Mouse (Mus musculus) forelimb bud, embryonic 11.5 days (tissue): ENCODE data around the gene Dnah2.
A peak's percentile ranks its signal among the peaks of the same experiment; 100 is the strongest.
"Not testable (repeated sequence)": the region's sequence is repeated elsewhere in the genome, so short reads cannot be mapped to it uniquely, and the experiment has no call there.

ENCODE experiments used
- DNase-seq: peaks from one replicate; pipeline ENCODE4 v3.0.0-alpha.2; 2012; ENCODE audit warnings: low read depth, low spot score

Dnah2 gene

DNA sequence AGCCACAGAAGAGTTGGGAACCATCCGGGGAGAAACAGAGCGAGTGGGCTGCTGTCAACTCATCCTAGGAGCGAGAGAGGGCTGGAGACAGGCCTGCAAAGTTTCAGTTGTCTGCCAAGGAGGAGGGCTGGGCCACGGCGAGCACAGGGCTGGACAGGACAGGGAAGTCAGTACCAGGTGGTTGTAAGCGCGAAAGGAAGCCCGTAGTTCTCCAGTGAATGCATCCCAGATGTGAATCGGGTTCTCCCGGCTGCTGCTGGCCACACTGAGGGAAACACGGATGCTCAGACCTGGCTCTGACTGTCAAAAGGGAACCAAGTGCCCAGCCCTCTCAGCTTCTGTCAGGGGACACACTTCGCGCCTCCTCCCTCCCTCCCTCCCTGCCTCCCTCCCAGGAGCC lies 14.5 kb upstream of the Dnah2 start:
- no peak for DNase-seq

DNA sequence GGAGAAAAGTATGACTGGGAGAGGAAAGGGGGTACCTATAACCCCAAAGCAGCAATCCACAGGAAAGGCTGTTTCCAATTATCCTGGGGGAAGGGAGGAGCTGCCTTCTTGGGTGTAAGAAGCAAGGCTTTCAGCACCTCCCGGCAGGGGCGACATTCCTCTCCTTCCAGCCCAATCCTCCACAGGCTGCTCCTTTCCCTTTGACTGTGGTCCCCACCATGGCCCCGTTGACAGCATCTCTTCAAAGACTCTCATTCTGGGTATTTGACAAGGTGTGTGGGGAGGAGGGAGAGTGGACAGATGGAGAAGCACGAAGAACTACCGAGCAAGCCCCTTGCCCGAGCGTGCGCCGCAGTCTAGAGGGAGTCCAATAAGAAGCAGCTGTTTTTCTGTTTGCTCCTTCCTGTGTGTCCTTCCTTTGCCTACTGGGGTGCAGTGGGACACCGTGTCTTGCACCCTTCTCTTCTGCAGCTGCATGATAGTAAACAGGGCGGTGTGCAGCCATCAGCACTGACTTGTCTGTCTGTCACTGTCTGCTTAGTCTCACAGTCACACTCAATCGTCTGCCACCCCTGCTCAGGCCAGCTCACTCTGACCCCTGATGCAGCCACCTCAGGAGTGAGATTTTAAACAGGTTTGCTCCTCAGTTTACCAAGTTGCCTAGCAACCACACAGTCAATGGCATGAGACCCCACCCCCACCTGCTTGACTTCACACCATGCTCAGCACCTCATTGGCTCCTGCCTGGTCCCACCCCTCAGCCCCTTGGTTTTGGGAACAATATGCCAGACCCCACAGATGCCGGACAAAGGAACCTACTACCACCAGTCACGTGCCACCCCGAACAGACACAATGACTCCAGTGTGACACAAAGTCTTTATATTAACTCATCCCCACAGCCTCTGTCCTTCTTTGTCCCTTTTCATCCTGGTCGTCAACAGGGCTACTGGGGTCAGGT lies 12.3 kb upstream of the Dnah2 start:
- DNase-seq, result peak; percentile 89

DNA sequence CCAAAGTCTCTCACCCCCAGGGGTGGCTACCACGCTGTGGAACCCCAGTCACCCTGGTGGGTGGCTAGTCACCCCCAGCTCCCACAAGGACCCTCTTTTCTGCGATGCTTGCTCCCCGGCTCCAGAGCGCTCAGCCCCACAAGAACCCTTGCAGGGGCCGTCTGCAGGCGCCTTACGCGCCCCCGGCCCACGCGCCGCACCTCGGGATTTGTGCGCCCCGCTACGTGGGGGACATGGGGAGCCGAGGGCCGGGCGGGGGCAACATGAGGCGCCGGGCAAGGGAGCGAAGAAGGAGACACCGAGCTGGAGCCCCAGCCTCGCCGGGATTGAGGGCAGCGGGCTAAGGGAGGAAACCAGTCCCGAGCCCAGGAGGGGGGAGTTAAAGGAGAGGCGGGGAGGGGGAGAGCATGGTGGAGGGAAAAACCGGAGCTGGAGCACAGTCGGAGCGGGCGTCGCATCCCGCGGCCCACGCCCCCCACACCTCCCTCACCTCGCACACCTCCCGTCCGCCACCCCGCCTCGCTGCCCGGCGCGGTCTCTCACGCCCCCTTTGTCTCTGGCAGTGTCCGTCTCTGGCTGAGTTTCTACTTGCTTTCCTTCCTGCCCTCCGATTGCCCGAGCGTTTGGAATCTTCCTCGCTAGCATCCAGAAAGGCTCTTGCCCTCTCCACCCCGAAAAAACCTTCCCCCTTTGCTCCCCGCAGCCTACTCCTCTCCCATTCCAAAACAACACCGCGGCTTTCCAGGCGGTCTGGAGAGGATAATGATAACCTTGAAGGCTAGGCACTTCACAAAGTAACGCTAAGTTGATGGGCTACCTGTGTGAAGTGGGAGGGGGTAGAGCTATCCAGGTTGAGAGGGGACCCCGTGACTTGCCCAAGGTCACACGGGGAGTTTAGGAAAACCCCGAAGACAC lies 11.2 kb upstream of the Dnah2 start, which contains the start of gene Efnb3:
Gene Efnb3 (minus strand): TSS at position 355 of the 915 bp plus-strand sequence.
- DNase-seq, result peak; percentile 82

DNA sequence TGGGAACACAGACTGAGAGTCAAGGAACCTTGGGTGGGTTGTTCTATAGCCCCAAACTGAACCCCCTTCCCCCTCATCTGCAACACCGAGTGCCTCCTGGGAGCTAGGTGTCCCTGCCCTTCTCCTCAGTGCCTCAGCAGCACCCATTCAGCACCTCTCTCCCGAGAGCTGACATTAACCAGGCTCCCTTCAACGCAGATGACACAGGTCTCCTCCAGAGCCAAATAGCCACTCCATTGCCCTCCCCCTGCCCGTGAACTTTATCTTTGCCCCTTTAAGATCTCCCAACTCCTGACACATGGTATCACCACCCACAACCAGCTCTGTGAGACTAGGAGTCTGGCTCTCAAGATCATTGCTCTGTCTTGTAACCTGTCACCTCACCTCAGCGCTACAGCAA lies 10.3 kb upstream of the Dnah2 start:
- no peak for DNase-seq

DNA sequence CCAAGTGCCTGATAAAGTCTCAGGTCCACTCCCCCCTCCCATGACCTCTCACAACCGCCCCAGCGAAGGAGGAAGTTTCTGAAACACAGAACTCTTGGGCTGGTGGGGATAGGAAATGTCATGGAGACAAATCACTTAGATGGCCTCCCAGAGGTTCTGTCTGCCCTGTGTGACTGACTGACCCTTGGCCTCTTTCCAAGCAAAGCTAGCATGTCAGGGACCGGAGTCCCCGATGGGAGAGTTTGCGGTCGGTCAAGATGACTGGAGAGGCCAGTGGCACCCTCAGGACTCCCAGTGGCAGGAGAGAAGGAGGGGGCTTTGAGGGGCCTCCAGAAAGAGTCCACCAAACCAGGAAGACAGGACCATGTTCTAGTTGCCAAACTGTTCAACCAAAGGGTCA lies 9.8 kb upstream of the Dnah2 start:
- no peak for DNase-seq

DNA sequence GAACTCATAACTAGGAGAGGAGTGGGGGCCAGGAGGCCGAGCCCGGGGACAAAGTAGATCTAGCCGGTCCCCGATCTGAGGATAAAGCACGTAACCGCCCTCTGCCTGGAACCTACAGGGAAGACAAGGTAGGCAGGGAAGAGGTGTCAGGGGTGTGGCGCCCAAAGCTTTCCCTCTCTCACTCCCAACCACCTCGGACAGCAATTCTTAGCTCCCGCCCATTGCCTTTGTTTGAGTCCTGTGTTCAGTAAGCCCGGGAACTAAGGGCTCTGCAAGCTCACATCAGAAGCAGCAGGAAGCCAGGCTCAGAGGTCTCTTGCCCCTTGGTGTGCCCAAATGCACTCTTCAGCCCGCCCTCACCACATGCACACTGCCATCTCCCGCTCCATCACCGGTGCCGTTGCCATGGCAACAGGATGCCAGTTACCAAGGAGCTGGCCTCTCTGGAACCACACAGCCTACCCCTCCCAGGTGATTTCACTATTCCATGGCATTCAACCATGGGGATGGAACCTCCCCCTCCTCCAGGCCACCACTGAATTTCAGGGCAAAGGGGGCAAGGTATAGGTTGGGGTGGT lies 8.6 kb upstream of the Dnah2 start:
- DNase-seq, result no peak

DNA sequence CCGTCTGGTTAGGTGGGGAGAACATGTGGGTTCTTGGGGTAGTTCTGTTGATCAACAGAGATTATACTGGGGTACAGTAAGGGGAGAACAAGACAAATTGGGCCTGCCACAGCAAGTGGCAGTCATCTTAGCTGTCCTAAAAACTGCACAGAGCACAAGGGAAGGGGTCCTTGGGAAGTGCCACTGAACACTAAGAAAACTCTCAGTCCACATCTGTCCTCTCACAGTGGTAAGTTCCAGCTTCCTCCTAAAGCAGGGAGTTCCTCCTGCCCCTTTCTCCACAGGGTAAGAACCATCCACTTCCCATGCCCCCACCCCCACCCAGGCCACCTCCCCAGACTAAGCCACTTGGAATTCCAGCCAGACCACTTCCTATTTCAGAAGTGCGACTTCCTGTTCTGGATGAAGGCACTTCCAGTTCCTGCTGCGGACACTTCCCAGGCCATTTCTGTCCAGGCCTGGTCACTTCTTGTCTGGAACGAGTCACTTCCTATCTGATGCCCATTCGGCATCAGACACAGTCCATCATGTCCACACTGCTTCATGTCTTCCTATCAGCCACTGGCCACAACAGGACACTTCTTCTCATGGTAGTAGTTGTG lies 5.7 kb upstream of the Dnah2 start:
- no peak for DNase-seq

DNA sequence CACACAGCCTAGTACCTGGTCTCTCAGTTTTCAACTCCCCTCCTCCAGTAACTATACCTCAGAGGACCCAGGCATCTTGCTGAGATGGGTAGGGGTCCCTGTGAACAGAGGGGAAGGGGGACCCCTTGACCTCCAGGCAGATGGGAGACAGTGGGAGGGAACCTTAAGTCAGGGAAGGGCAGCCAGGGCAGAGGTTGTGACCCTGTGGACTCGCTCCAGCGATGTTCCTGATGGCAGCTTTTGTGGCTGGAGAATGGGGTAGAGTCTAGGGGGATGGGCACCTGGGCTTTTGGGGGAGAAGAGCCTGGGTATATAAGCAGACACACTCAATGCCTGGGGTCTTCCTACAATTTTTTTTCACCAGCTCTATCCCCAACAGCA lies 4.4 kb upstream of the Dnah2 start:
- DNase-seq, result no peak

DNA sequence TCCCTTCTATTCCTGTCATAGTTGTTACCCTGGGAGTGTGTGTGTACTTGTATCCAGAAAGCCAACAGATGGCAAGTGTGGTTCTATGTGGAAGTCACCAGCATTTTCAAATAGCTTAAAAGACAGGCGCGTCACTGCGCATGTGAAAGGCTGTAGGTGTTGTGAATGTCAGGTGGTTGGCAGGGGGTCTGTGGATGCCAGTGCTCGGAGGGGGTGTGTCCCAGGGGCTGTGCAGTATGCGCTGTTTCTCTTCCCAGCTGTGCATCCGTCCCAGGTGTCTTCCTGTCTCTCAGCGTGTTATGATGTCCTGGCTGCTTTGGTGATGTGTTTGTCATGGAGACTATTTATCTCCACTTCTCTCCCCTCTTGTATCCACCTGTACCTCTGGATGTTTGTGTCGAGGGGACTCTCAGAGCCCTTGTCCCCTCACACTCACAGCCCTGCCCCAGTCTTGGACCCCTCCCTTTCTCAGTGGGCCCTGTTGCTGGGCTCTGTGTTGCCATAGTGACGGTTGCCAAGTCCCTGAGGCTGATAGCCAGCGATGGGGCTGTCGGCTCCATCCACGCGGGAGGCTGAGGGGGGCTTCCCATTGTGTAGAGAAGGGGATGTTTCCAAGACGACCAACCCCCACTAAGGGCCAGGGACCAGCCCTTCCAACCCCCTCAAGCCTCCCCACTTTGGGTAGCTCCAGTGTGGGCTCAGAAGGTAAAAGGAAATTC lies 3.9 kb upstream of the Dnah2 start:
- peak; percentile 59 for DNase-seq

DNA sequence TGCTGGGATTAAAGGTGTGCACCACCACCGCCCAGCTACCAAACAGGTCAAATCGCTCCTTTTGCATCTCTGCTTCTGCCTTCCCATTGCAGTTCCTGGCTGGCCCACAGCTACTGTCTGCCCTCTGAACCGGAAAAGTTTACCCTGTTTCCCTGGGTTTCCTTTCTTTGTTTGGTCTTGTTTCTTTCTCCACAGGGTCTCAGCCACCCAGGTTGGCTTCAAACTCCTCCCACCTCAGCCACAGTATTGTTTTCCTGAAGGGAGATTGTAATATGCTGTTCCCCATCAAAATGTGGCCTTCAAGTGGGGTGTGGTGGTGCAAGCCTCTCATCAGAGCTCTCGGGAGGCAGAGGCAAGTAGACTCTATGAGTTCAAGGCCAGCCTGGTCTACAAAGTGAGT lies 2.4 kb upstream of the Dnah2 start:
- no peak for DNase-seq

DNA sequence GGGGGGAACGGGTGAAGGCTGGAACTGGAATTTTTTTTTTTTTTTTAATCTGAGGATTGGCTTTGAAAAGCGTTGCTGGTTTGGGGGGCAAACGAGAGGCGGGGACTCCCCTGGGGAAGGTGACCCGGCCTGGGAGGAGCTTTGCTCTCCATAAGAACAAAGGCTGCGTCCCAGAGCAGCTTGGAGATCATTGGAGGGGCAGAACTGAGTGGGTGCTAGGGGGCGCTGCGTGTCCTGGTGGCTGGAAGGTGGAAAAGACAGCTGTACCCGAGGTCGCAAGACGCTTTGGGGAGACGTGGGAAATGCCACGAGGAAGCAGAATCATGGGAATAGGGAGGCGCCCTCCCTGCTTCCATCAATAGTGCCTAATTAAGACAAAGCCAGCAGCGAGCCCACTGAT lies 1.8 kb downstream of the Dnah2 start:
- peak; percentile 63 for DNase-seq

DNA sequence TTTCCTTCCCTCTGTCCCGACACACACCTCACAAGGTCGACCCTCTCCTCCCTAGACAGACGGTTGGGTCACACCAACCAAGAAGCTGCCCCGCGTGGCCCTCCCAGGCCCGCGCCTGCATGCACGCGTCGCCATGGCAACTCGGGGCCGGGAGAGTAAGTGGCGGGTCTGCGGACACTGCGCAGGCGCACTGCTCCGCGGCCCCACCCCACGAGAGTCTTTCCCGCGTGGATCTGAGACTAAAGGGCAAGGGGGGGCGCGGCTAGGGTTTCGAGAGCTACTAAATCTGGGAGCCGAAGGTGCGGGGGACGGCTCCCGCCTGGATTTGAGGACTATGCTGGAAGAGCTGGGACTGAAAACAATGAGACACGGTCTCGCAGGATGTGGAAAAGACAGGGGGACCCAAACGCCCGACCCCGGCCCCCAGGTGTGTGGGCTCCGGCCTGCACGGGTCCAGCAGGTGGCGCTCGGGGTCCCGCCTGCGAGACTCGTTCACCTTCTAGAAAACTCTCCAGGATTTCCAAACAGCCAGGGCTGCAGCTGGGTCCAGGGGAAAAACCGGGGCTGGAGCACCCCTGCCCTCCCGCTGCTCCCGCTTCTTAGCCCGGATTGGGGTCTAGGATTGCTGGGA lies 2.4 kb downstream of the Dnah2 start:
- peak; percentile 89 for DNase-seq

DNA sequence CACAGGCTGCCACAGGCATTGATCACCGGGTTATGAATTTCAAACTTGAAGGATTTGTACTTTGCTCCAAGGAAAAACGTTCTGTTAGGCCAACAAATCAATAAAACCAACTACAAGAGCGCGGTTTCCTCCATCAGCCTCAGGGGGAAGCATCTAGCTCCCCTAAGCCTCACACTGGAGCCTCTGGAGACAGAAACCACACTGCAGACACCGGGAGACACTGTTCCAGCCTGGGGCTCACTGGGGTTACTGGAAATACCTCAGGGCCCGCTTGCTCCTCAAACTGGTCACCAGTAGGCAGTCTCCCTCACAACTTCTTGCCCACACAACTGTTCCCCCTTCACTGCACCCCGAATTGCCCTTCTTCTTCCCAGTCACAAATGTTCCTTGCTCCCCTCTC lies 3.0 kb downstream of the Dnah2 start:
- DNase-seq, result no peak

DNA sequence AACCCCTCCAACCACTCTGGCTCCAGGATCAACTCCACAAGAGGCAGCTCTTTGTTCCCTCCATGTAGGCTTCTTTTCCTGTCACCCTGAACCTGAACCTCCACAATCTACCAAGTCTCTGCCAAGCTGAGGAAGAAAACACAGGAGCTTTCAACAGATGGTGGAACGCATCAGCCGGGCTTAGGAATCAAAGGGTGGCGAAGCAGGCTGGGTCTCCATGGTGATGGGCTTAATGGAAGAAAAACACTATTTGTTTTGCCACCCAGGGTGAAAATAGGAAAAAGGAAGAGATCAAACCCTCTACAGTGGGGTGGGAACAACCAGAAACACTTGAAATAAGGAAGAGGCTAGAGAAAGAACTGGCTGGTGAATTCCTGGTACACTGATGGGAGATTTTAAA lies 5.3 kb downstream of the Dnah2 start:
- no peak for DNase-seq

DNA sequence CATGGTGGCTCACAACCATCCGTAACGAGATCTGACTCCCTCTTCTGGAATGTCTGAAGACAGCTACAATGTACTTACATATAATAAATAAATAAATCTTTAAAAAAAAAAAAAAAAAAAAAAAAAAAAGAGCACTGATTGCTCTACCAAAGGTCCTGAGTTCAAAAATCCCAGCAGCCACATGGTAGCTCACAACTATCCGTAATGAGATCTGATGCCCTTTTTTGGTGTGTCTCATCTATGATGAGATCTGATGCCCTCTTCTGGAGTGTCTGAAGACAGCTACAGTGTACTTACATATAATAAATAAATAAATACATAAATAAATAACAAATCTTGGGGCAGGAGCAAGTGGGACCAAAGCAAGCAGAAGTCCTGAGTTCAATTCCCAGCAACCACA lies 7.2 kb downstream of the Dnah2 start:
- DNase-seq, result not testable (repeated sequence)

DNA sequence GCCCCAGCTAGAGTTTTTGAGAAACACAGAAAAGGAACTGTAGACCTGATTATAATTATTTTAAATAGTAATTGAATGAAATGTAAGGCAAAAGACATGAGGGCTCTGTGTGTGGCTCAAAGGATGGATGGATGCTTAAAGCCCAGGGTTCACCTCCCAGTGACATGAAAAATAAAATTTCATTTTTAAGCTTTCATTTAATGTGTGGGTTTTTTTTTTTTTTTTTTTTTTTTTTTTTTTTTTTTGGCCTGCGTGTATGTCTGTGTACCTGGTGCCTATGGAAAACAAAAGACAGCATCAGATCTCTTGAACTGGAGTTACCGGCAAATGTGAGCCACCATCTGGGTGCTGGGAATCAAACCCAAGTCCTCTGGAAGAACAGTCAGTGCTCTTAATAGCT lies 8.2 kb downstream of the Dnah2 start:
- DNase-seq, result no peak

DNA sequence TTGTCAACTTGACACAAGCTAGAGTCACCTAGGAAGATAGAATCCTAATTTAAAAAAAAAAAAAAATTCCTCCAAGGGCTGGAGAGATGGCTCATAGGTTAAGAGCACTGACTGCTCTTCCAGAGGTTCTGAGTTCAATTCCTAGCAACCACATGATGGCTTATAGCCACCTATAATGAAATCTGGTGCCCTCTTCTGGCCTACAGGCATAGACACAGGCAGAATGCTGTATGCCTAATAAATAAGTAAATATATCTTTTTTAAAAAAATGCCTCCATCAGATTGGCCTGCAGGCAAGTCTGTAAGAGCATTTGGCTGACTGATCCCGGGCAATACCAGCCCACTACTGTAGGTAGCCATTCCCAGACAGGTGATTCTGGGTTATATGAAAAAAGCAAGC lies 13.9 kb downstream of the Dnah2 start:
- DNase-seq, result no peak

DNA sequence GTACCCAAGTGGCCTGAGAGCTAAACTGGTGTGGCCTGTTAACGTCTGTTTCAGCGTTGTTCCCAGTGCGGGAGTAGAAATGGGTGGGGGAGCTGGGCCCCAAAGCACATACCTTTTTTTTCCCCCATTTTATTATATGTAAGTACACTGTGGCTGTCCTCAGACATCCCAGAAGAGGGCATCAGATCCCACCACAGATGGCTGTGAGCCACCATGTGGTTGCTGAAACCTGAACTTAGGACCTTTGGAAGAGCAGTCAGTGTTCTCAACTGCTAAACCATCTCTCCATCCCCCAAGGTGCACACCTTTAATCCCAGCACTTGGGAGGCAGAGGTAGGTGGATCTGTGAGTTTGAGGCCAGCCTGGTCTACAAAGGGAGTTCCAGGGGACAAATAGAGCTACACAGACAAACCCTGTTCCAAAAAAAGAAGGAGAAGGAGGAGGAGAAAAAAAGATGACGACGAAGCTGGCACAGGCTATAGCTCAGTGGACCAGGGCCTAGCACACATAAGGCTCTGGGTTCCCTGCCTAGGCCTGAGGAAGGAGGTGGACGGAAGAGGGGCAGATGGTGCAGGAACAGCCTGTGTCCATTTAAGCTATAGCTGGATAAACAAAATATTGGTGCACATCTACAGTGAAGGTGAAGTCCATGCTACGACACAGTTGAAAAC lies 16.3 kb downstream of the Dnah2 start:
- DNase-seq, result no peak

DNA sequence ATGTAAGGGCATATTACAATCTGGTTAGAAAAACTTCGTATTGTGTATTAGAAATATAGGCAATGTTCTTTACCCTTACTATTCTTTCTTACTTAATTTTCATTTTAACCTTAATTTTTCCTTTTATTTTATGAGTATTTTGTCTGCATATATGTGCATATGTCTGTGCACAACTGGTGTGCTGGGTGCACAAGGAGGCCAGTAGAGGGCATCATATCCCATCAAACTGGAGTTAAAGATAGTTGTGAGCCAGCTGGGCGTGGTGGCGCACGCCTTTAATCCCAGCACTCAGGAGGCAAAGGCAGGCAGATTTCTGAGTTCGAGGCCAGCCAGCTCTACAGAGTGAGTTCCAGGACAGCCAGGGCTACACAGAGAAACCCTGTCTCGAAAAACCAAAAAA lies 18.2 kb downstream of the Dnah2 start:
- DNase-seq, result not testable (repeated sequence)

DNA sequence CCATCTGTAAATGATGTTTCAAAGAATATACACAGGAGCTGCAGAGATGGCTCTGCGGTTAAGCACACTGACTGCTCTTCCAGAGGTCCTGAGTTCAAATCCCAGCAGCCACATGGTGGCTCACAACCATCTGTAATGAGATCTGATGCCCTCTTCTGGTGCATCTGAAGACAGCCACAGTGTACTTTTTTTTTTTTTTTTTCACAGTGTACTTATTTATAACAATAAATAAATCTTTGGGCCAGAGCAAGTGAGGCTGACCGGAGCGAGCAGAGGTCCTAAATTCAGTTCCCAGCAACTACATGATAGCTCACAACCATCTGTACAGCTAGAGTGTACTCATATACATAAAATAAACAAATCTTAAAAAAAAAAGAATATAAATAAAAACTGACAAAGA lies 18.6 kb downstream of the Dnah2 start:
- DNase-seq, result not testable (repeated sequence)
